Mouse (Mus musculus): Measurements from ENCODE around the gene Sp7. TPM values are rescaled to one million over a fixed set of nuclear protein-coding genes. Genes with fewer than 3 reads are reported as not detected.

Sp7 gene
- polyA plus RNA-seq, 1 experiment from 2014 or later: 12.6 TPM

- no peaks in the 10 kb centered on the region for H3K36me3 ChIP-seq
- peaks cover 13% of the 10 kb centered on the region for H3K27me3 ChIP-seq
- peak overlapping the region; percentile 87 for H3K27ac ChIP-seq
- 4% methylated on average over 37 of the region's 38 CpGs for WGBS
- H3K4me1 ChIP-seq: peaks cover 41% of the 10 kb centered on the region
- H3K4me2 ChIP-seq: peak overlapping the region; percentile 92
- H3K9ac ChIP-seq: peak overlapping the region; percentile 51
- ATAC-seq (ENCODE audit: insufficient number of reproducible peaks, low FRiP score, low TSS enrichment, low read depth): peak; percentile 68
- H3K9me3 ChIP-seq: no peaks in the 10 kb centered on the region
- H3K4me3 ChIP-seq: peak overlapping the region; percentile 51
Measured at GRCm38 (mm10) chr15:102355871-102356441, 11.0 kb downstream of the Sp7 start.

GRCm38 (mm10) chr15:102355134-102355870 lies 11.7 kb downstream of the Sp7 start:
- H3K4me1 ChIP-seq: peaks cover 42% of the 10 kb centered on the region
- under 1% methylated on average over 47 of the region's 49 CpGs for WGBS
- no peaks in the 10 kb centered on the region for H3K9me3 ChIP-seq
- H3K9ac ChIP-seq: peak overlapping the region; percentile 51
- H3K36me3 ChIP-seq: no peaks in the 10 kb centered on the region
- peaks cover 13% of the 10 kb centered on the region for H3K27me3 ChIP-seq
- H3K4me2 ChIP-seq: peak overlapping the region; percentile 92
- peak; percentile 69 for ATAC-seq (ENCODE audit: insufficient number of reproducible peaks, low FRiP score, low TSS enrichment, low read depth)
- peak overlapping the region; percentile 51 for H3K4me3 ChIP-seq
- peak overlapping the region; percentile 87 for H3K27ac ChIP-seq

GRCm38 (mm10) chr15:102353986-102354385 lies 13.0 kb downstream of the Sp7 start:
- H3K4me2 ChIP-seq: no peak overlapping the region
- 56% methylated on average over 2 of the region's 2 CpGs for WGBS
- H3K27me3 ChIP-seq: peaks cover 11% of the 10 kb centered on the region
- H3K9ac ChIP-seq: no peak overlapping the region
- no peaks in the 10 kb centered on the region for H3K9me3 ChIP-seq
- ATAC-seq (ENCODE audit: insufficient number of reproducible peaks, low FRiP score, low TSS enrichment, low read depth): no peak
- H3K4me1 ChIP-seq: peaks cover 46% of the 10 kb centered on the region
- no peak overlapping the region for H3K4me3 ChIP-seq
- no peak overlapping the region for H3K27ac ChIP-seq
- no peaks in the 10 kb centered on the region for H3K36me3 ChIP-seq

- Histone ChIP-seq H3K27ac (no peak overlapping the region), H3K9ac (no peak overlapping the region), H3K9me3 (no peaks in the 10 kb centered on the region), H3K36me3 (peaks cover 5% of the 10 kb centered on the region; the same call in 1 of the 2 replicates), H3K4me1 (peaks cover 30% of the 10 kb centered on the region), H3K27me3 (no peaks in the 10 kb centered on the region), H3K4me3 (no peak overlapping the region), H3K4me2 (no peak overlapping the region)
- WGBS: 66% methylated on average over 2 of the region's 2 CpGs
- no peak for ATAC-seq (ENCODE audit: insufficient number of reproducible peaks, low FRiP score, low TSS enrichment, low read depth)
Measured at GRCm38 (mm10) chr15:102352177-102352576, 14.8 kb downstream of the Sp7 start.

- 9% methylated on average over 11 of the region's 11 CpGs for WGBS
- peak overlapping the region; percentile 50 for H3K4me2 ChIP-seq
- peak overlapping the region; percentile 86 for H3K27ac ChIP-seq
- peak overlapping the region; percentile 68 for H3K4me3 ChIP-seq
- H3K9ac ChIP-seq: peak overlapping the region; percentile 23; the same call in 1 of the 2 replicates
- peaks cover 22% of the 10 kb centered on the region for H3K4me1 ChIP-seq
- H3K9me3 ChIP-seq: no peaks in the 10 kb centered on the region
- H3K27me3 ChIP-seq: no peaks in the 10 kb centered on the region
- H3K36me3 ChIP-seq: peaks cover 18% of the 10 kb centered on the region
- ATAC-seq (ENCODE audit: insufficient number of reproducible peaks, low FRiP score, low TSS enrichment, low read depth): peak; percentile 12; the same call in 1 of the 2 replicates
Measured at GRCm38 (mm10) chr15:102350942-102351291, 16.1 kb downstream of the Sp7 start.

GRCm38 (mm10) chr15:102350138-102350941 lies 16.6 kb downstream of the Sp7 start, which contains the start of gene Aaas:
TSS of gene Aaas (minus strand) at chr15:102350771.
- peak; percentile 83 for ATAC-seq (ENCODE audit: insufficient number of reproducible peaks, low FRiP score, low TSS enrichment, low read depth)
- Histone ChIP-seq H3K27me3 (no peaks in the 10 kb centered on the region), H3K36me3 (peaks cover 24% of the 10 kb centered on the region), H3K4me1 (peaks cover 16% of the 10 kb centered on the region), H3K4me3 (peak within 1 kb of the TSS; percentile 68), H3K9ac (peak within 1 kb of the TSS; percentile 58), H3K4me2 (peak within 1 kb of the TSS; percentile 72), H3K27ac (peak within 1 kb of the TSS; percentile 86), H3K9me3 (no peaks in the 10 kb centered on the region)
- under 1% methylated on average over 56 of the region's 56 CpGs for WGBS

GRCm38 (mm10) chr15:102346444-102346843 lies 20.5 kb downstream of the Sp7 start:
- 66% methylated on average over 4 of the region's 4 CpGs for WGBS
- ATAC-seq (ENCODE audit: insufficient number of reproducible peaks, low FRiP score, low TSS enrichment, low read depth): no peak

GRCm38 (mm10) chr15:102344490-102344889 lies 22.5 kb downstream of the Sp7 start:
- 93% methylated on average over 3 of the region's 3 CpGs for WGBS
- no peak for ATAC-seq (ENCODE audit: insufficient number of reproducible peaks, low FRiP score, low TSS enrichment, low read depth)
- Histone ChIP-seq H3K9ac (no peak overlapping the region), H3K4me3 (no peak overlapping the region), H3K36me3 (peaks cover 63% of the 10 kb centered on the region), H3K27ac (no peak overlapping the region), H3K9me3 (no peaks in the 10 kb centered on the region), H3K4me1 (peaks cover under 1% of the 10 kb centered on the region; the same call in 1 of the 2 replicates), H3K4me2 (no peak overlapping the region), H3K27me3 (no peaks in the 10 kb centered on the region)

More at GRCm38 (mm10) chr15:102346444-102346843, 20.5 kb downstream of the Sp7 start:
- Histone ChIP-seq H3K36me3 (peaks cover 52% of the 10 kb centered on the region), H3K4me3 (no peak overlapping the region), H3K27ac (no peak overlapping the region), H3K27me3 (no peaks in the 10 kb centered on the region), H3K4me2 (no peak overlapping the region), H3K4me1 (peaks cover 10% of the 10 kb centered on the region), H3K9me3 (no peaks in the 10 kb centered on the region), H3K9ac (no peak overlapping the region)

- H3K9ac ChIP-seq: no peak overlapping the region
- no peaks in the 10 kb centered on the region for H3K9me3 ChIP-seq
- H3K4me2 ChIP-seq: no peak overlapping the region
- WGBS: 25% methylated on average over 1 of the region's 1 CpGs
- H3K36me3 ChIP-seq: peaks cover 81% of the 10 kb centered on the region
- no peak overlapping the region for H3K4me3 ChIP-seq
- no peaks in the 10 kb centered on the region for H3K27me3 ChIP-seq
- H3K4me1 ChIP-seq: no peaks in the 10 kb centered on the region
- no peak for ATAC-seq (ENCODE audit: insufficient number of reproducible peaks, low FRiP score, low TSS enrichment, low read depth)
- H3K27ac ChIP-seq: no peak overlapping the region
Measured at GRCm38 (mm10) chr15:102341580-102341979, 25.4 kb downstream of the Sp7 start.

GRCm38 (mm10) chr15:102339612-102340011 lies 27.4 kb downstream of the Sp7 start:
- Histone ChIP-seq H3K36me3 (peaks cover 80% of the 10 kb centered on the region), H3K9me3 (no peaks in the 10 kb centered on the region), H3K4me3 (no peak overlapping the region), H3K27ac (no peak overlapping the region), H3K9ac (no peak overlapping the region), H3K27me3 (no peaks in the 10 kb centered on the region), H3K4me2 (no peak overlapping the region), H3K4me1 (no peaks in the 10 kb centered on the region)
- ATAC-seq (ENCODE audit: insufficient number of reproducible peaks, low FRiP score, low TSS enrichment, low read depth): no peak
- 51% methylated on average over 5 of the region's 5 CpGs for WGBS

- Histone ChIP-seq H3K4me3 (no peak overlapping the region), H3K4me2 (no peak overlapping the region), H3K27me3 (no peaks in the 10 kb centered on the region), H3K27ac (no peak overlapping the region), H3K36me3 (peaks cover 77% of the 10 kb centered on the region), H3K4me1 (peaks cover 11% of the 10 kb centered on the region), H3K9ac (no peak overlapping the region), H3K9me3 (no peaks in the 10 kb centered on the region)
- 86% methylated on average over 4 of the region's 4 CpGs for WGBS
- no peak for ATAC-seq (ENCODE audit: insufficient number of reproducible peaks, low FRiP score, low TSS enrichment, low read depth)
Measured at GRCm38 (mm10) chr15:102336946-102337345, 30.0 kb downstream of the Sp7 start.

All from limb, embryonic 15.5 days (tissue).